Mouse (Mus musculus) limb, embryonic 10.5 days (tissue): ENCODE data around the gene Sash1. TPM values are rescaled to one million over a fixed set of nuclear protein-coding genes. Genes with fewer than 3 reads are reported as not detected.
A peak's percentile ranks its signal among the peaks of the same experiment; 100 is the strongest.

Source experiments
- DNase-seq: peaks from one replicate; pipeline ENCODE4 v3.0.0-alpha.2; 2017; ENCODE audit warnings: low spot score
- H3K27ac ChIP-seq: fragments of 300-500 bp; sonication (generic); 2 replicates; pipeline ENCODE4 v1.5.1; 2016; ENCODE audit warnings: mild to moderate bottlenecking
- H3K27me3 ChIP-seq: fragments of 300-500 bp; sonication (generic); 2 replicates; pipeline ENCODE4 v1.6.1; 2016; ENCODE audit warnings: low read depth, mild to moderate bottlenecking; ENCODE audit not compliant: poor library complexity, severe bottlenecking
- H3K36me3 ChIP-seq: fragments of 300-500 bp; sonication (generic); 2 replicates; pipeline ENCODE4 v1.6.1; 2016; ENCODE audit warnings: mild to moderate bottlenecking, moderate library complexity
- H3K4me1 ChIP-seq: fragments of 300-500 bp; sonication (generic); 2 replicates; pipeline ENCODE4 v1.6.1; 2016
- H3K4me3 ChIP-seq: fragments of 300-500 bp; sonication (generic); 2 replicates; pipeline ENCODE4 v1.5.1; 2016; ENCODE audit warnings: mild to moderate bottlenecking, moderate library complexity
- H3K9me3 ChIP-seq: fragments of 300-500 bp; sonication (generic); replicated peaks from 2 replicates; pipeline ENCODE4 v1.6.1; 2016; ENCODE audit warnings: mild to moderate bottlenecking
- whole genome bisulfite sequencing: fragments of 180-500 bp; shearing (Covaris S2); methylation state at CpG from one replicate; pipeline ENCODE4 v1.1.7; 2016; 5-methylcytosine and 5-hydroxymethylcytosine counted together
- polyA plus RNA-seq: library from polyadenylated mRNA; unstranded; fragments of >200 nt; fragmentation: Nextera tagmentation; extraction: Ambion mirVana; gene quantifications from 2 replicates; pipeline ENCODE4 v1.2.1, GENCODE M21; 2016

The Sash1 gene
- polyA plus RNA-seq, 1 experiment from 2014 or later: 4.7 TPM

GRCm38 (mm10) chr10:8753377-8753776 is 132.5 kb downstream of the Sash1 start:
- Histone ChIP-seq H3K9me3 (no peaks in the 10 kb centered on the region), H3K4me1 (peaks cover 17% of the 10 kb centered on the region), H3K36me3 (peaks cover 49% of the 10 kb centered on the region), H3K27me3 (no peaks in the 10 kb centered on the region), H3K4me3 (no peak overlapping the region), H3K27ac (no peak overlapping the region)
- 92% methylated on average over 3 of the region's 3 CpGs for WGBS
- DNase-seq: no peak

GRCm38 (mm10) chr10:8752436-8752835 is 133.4 kb downstream of the Sash1 start:
- Histone ChIP-seq H3K27ac (no peak overlapping the region), H3K36me3 (peaks cover 58% of the 10 kb centered on the region), H3K27me3 (no peaks in the 10 kb centered on the region), H3K9me3 (no peaks in the 10 kb centered on the region), H3K4me1 (peaks cover 9% of the 10 kb centered on the region), H3K4me3 (no peak overlapping the region)
- no peak for DNase-seq
- 88% methylated on average over 7 of the region's 7 CpGs for WGBS

GRCm38 (mm10) chr10:8749537-8749936 is 136.3 kb downstream of the Sash1 start:
- Histone ChIP-seq H3K27me3 (no peaks in the 10 kb centered on the region), H3K27ac (no peak overlapping the region), H3K4me3 (no peak overlapping the region), H3K9me3 (no peaks in the 10 kb centered on the region), H3K36me3 (peaks cover 74% of the 10 kb centered on the region), H3K4me1 (no peaks in the 10 kb centered on the region)
- 91% methylated on average over 11 of the region's 11 CpGs for WGBS
- DNase-seq: no peak

- 89% methylated on average over 21 of the region's 21 CpGs for WGBS
- peaks cover 72% of the 10 kb centered on the region for H3K36me3 ChIP-seq
- no peaks in the 10 kb centered on the region for H3K4me1 ChIP-seq
- DNase-seq: peak; percentile 26
- H3K27me3 ChIP-seq: no peaks in the 10 kb centered on the region
- H3K27ac ChIP-seq: no peak overlapping the region
- no peaks in the 10 kb centered on the region for H3K9me3 ChIP-seq
- no peak overlapping the region for H3K4me3 ChIP-seq
Observed at GRCm38 (mm10) chr10:8747450-8748212, 138.2 kb downstream of the Sash1 start.

- Histone ChIP-seq H3K27ac (no peak overlapping the region), H3K9me3 (no peaks in the 10 kb centered on the region), H3K36me3 (peaks cover 73% of the 10 kb centered on the region), H3K4me1 (no peaks in the 10 kb centered on the region), H3K27me3 (no peaks in the 10 kb centered on the region), H3K4me3 (no peak overlapping the region)
- DNase-seq: peak; percentile 27
- 78% methylated on average over 14 of the region's 14 CpGs for WGBS
Observed at GRCm38 (mm10) chr10:8746082-8746696, 139.7 kb downstream of the Sash1 start.

- no peak overlapping the region for H3K27ac ChIP-seq
- H3K9me3 ChIP-seq: no peaks in the 10 kb centered on the region
- 51% methylated on average over 2 of the region's 2 CpGs for WGBS
- no peaks in the 10 kb centered on the region for H3K4me1 ChIP-seq
- H3K4me3 ChIP-seq: no peak overlapping the region
- peaks cover 85% of the 10 kb centered on the region for H3K36me3 ChIP-seq
- DNase-seq: peak; percentile 80
- H3K27me3 ChIP-seq: no peaks in the 10 kb centered on the region
Observed at GRCm38 (mm10) chr10:8742872-8743271, 143.0 kb downstream of the Sash1 start.

GRCm38 (mm10) chr10:8741505-8741904 is 144.4 kb downstream of the Sash1 start:
- Histone ChIP-seq H3K27ac (no peak overlapping the region), H3K4me3 (no peak overlapping the region), H3K9me3 (no peaks in the 10 kb centered on the region), H3K27me3 (no peaks in the 10 kb centered on the region), H3K36me3 (peaks cover 89% of the 10 kb centered on the region), H3K4me1 (no peaks in the 10 kb centered on the region)
- no peak for DNase-seq
- 84% methylated on average over 9 of the region's 9 CpGs for WGBS

GRCm38 (mm10) chr10:8740797-8741196 is 145.1 kb downstream of the Sash1 start:
- 91% methylated on average over 5 of the region's 5 CpGs for WGBS
- Histone ChIP-seq H3K4me1 (no peaks in the 10 kb centered on the region), H3K4me3 (no peak overlapping the region), H3K27me3 (no peaks in the 10 kb centered on the region), H3K9me3 (no peaks in the 10 kb centered on the region), H3K27ac (no peak overlapping the region), H3K36me3 (peaks cover 90% of the 10 kb centered on the region)
- DNase-seq: peak; percentile 23

GRCm38 (mm10) chr10:8729387-8730337 is 156.2 kb downstream of the Sash1 start:
- no peak overlapping the region for H3K27ac ChIP-seq
- no peak for DNase-seq
- H3K27me3 ChIP-seq: no peaks in the 10 kb centered on the region
- H3K9me3 ChIP-seq: no peaks in the 10 kb centered on the region
- H3K4me3 ChIP-seq: no peak overlapping the region
- no peaks in the 10 kb centered on the region for H3K4me1 ChIP-seq
- 95% methylated on average over 34 of the region's 34 CpGs for WGBS
- H3K36me3 ChIP-seq: peaks cover 99% of the 10 kb centered on the region

- H3K4me1 ChIP-seq: no peaks in the 10 kb centered on the region
- no peaks in the 10 kb centered on the region for H3K27me3 ChIP-seq
- H3K27ac ChIP-seq: no peak overlapping the region
- peaks cover 24% of the 10 kb centered on the region for H3K36me3 ChIP-seq
- DNase-seq: no peak
- no peak overlapping the region for H3K4me3 ChIP-seq
- no peaks in the 10 kb centered on the region for H3K9me3 ChIP-seq
- WGBS: 74% methylated on average over 13 of the region's 13 CpGs
Observed at GRCm38 (mm10) chr10:8719345-8719744, 166.5 kb downstream of the Sash1 start.

GRCm38 (mm10) chr10:8718831-8719230 is 167.0 kb downstream of the Sash1 start:
- no peak overlapping the region for H3K27ac ChIP-seq
- 85% methylated on average over 7 of the region's 7 CpGs for WGBS
- H3K36me3 ChIP-seq: peaks cover 21% of the 10 kb centered on the region
- no peaks in the 10 kb centered on the region for H3K9me3 ChIP-seq
- H3K4me1 ChIP-seq: no peaks in the 10 kb centered on the region
- no peak overlapping the region for H3K4me3 ChIP-seq
- DNase-seq: no peak
- H3K27me3 ChIP-seq: no peaks in the 10 kb centered on the region

- no peak for DNase-seq
- H3K9me3 ChIP-seq: no peaks in the 10 kb centered on the region
- peaks cover 8% of the 10 kb centered on the region; the same call in 1 of the 2 replicates for H3K36me3 ChIP-seq
- 86% methylated on average over 5 of the region's 5 CpGs for WGBS
- no peaks in the 10 kb centered on the region for H3K27me3 ChIP-seq
- no peak overlapping the region for H3K27ac ChIP-seq
- H3K4me3 ChIP-seq: no peak overlapping the region
- H3K4me1 ChIP-seq: no peaks in the 10 kb centered on the region
Observed at GRCm38 (mm10) chr10:8717171-8717570, 168.7 kb downstream of the Sash1 start.
